Mouse (Mus musculus) bone marrow macrophage, adult 2 months (primary cell): Measurements from ENCODE around the gene Dpysl4.

Experiments used
- CTCF ChIP-seq: IDR thresholded peaks from 2 replicates; pipeline ENCODE4 v1.5.1; 2012; ENCODE audit warnings: low read depth, mild to moderate bottlenecking, low read length, moderate library complexity
- POLR2A ChIP-seq: IDR thresholded peaks from 2 replicates; pipeline ENCODE4 v1.6.1; 2012; ENCODE audit warnings: mild to moderate bottlenecking, low read depth, low read length, borderline replicate concordance

DNA sequence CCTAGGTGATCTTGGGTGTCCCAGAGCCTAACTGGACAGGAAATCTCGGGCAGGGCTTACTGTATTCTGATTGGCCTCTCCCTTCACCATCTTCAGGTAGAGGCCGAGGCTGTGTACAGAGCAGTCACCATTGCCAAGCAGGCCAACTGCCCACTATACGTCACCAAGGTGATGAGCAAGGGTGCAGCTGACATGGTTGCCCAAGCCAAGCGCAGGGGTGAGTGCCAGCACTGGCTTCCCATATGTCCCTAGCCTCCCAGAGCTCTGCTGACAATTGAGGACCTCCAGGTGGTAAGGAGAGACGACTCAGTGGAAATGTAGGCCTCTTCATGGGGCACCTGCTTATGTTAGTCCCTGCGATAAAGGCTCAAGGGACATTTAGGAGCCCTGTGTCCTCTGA lies 9.0 kb downstream of the Dpysl4 start:
- TF ChIP-seq CTCF (no peak), POLR2A (no peak)
